Mouse (Mus musculus): ENCODE data around the gene Fam20c. TPM values are rescaled to one million over a fixed set of nuclear protein-coding genes. Genes with fewer than 3 reads are reported as not detected.

Fam20c gene
- polyA plus RNA-seq, 1 experiment from 2014 or later, result 5.5 TPM

GRCm38 (mm10) chr5:138801588-138802116, 47.3 kb downstream of the Fam20c start:
- H3K36me3 ChIP-seq (ENCODE audit: control insufficient read depth, insufficient read depth, low read length), result no peaks in the 10 kb centered on the region
- H3K27me3 ChIP-seq (ENCODE audit: control insufficient read depth, insufficient read depth, low read length), result no peaks in the 10 kb centered on the region
- no peak overlapping the region for H3K4me2 ChIP-seq (replicated peaks; ENCODE audit: low read depth)
- DNase-seq (ENCODE audit: low spot score), result no peak
- TF ChIP-seq EP300 (optimal IDR thresholded peaks at IDR 0.05) (no peak), CTCF (IDR thresholded peaks at IDR 0.05; ENCODE audit: low read depth) (no peak)
- no peak overlapping the region for H3K9ac ChIP-seq (ENCODE audit: low read length)
- H3K4me1 ChIP-seq (replicated peaks; ENCODE audit: control insufficient read depth, insufficient read depth), result no peaks in the 10 kb centered on the region
- no peaks in the 10 kb centered on the region for H3K9me3 ChIP-seq (ENCODE audit: control insufficient read depth, low read length)
- H3K27ac ChIP-seq (replicated peaks), result no peak overlapping the region
- ATAC-seq (ENCODE audit: low FRiP score, low TSS enrichment), result no peak
- H3K4me3 ChIP-seq (ENCODE audit: low read depth, low read length), result no peak overlapping the region
- 40% methylated on average over 7 of the region's 7 CpGs for WGBS

GRCm38 (mm10) chr5:138804286-138804685, 50.0 kb downstream of the Fam20c start:
- no peaks in the 10 kb centered on the region for H3K4me1 ChIP-seq (replicated peaks; ENCODE audit: control insufficient read depth, insufficient read depth)
- no peaks in the 10 kb centered on the region for H3K36me3 ChIP-seq (ENCODE audit: control insufficient read depth, insufficient read depth, low read length)
- ATAC-seq (ENCODE audit: low FRiP score, low TSS enrichment) (no peak), DNase-seq (ENCODE audit: low spot score) (no peak)
- H3K4me2 ChIP-seq (replicated peaks; ENCODE audit: low read depth), result no peak overlapping the region
- no peak overlapping the region for H3K4me3 ChIP-seq (ENCODE audit: low read depth, low read length)
- WGBS, result 89% methylated on average over 5 of the region's 5 CpGs
- no peak overlapping the region for H3K9ac ChIP-seq (ENCODE audit: low read length)
- no peaks in the 10 kb centered on the region for H3K27me3 ChIP-seq (ENCODE audit: control insufficient read depth, insufficient read depth, low read length)
- H3K27ac ChIP-seq (replicated peaks), result no peak overlapping the region
- H3K9me3 ChIP-seq (ENCODE audit: control insufficient read depth, low read length), result no peaks in the 10 kb centered on the region
- no peak for TF ChIP-seq CTCF (IDR thresholded peaks at IDR 0.05; ENCODE audit: low read depth)
- TF ChIP-seq EP300 (optimal IDR thresholded peaks at IDR 0.05), result no peak

- no peak for TF ChIP-seq EP300 (optimal IDR thresholded peaks at IDR 0.05)
- TF ChIP-seq CTCF (IDR thresholded peaks at IDR 0.05; ENCODE audit: low read depth), result no peak
- no peak overlapping the region for H3K9ac ChIP-seq (ENCODE audit: low read length)
- H3K27ac ChIP-seq (replicated peaks), result no peak overlapping the region
- WGBS, result 85% methylated on average over 6 of the region's 6 CpGs
- H3K4me3 ChIP-seq (ENCODE audit: low read depth, low read length), result no peak overlapping the region
- H3K27me3 ChIP-seq (ENCODE audit: control insufficient read depth, insufficient read depth, low read length), result no peaks in the 10 kb centered on the region
- H3K9me3 ChIP-seq (ENCODE audit: control insufficient read depth, low read length), result no peaks in the 10 kb centered on the region
- H3K36me3 ChIP-seq (ENCODE audit: control insufficient read depth, insufficient read depth, low read length), result no peaks in the 10 kb centered on the region
- no peak for ATAC-seq (ENCODE audit: low FRiP score, low TSS enrichment)
- H3K4me2 ChIP-seq (replicated peaks; ENCODE audit: low read depth), result no peak overlapping the region
- no peaks in the 10 kb centered on the region for H3K4me1 ChIP-seq (replicated peaks; ENCODE audit: control insufficient read depth, insufficient read depth)
- DNase-seq (ENCODE audit: low spot score), result no peak
Measured at GRCm38 (mm10) chr5:138809767-138810166, 55.5 kb downstream of the Fam20c start.

GRCm38 (mm10) chr5:138819780-138820179, 65.5 kb downstream of the Fam20c start, which contains the start of gene Gm5294:
Gene Gm5294, plus strand, starts transcription at chr5:138820080.
- DNase-seq (ENCODE audit: low spot score) (no peak), ATAC-seq (ENCODE audit: low FRiP score, low TSS enrichment) (no peak)
- Histone ChIP-seq H3K27me3 (ENCODE audit: control insufficient read depth, insufficient read depth, low read length) (peaks cover 13% of the 10 kb centered on the region; the same call in 1 of the 2 replicates), H3K27ac (replicated peaks) (no peak within 1 kb of the TSS), H3K9ac (ENCODE audit: low read length) (no peak within 1 kb of the TSS), H3K36me3 (ENCODE audit: control insufficient read depth, insufficient read depth, low read length) (no peaks in the 10 kb centered on the region), H3K4me3 (ENCODE audit: low read depth, low read length) (peak within 1 kb of the TSS; percentile 30), H3K4me1 (replicated peaks; ENCODE audit: control insufficient read depth, insufficient read depth) (no peaks in the 10 kb centered on the region), H3K4me2 (replicated peaks; ENCODE audit: low read depth) (peak within 1 kb of the TSS; percentile 65), H3K9me3 (ENCODE audit: control insufficient read depth, low read length) (0 out of 2 replicates have a peak, but pooled peaks cover 3% of the 10 kb centered on the region)
- WGBS, result 25% methylated on average over 21 of the region's 21 CpGs
- TF ChIP-seq CTCF (IDR thresholded peaks at IDR 0.05; ENCODE audit: low read depth), result no peak

GRCm38 (mm10) chr5:138820717-138821332, 66.5 kb downstream of the Fam20c start:
- WGBS, result 3% methylated on average over 39 of the region's 39 CpGs
- H3K4me2 ChIP-seq (replicated peaks; ENCODE audit: low read depth), result peak overlapping the region; percentile 65
- no peaks in the 10 kb centered on the region for H3K36me3 ChIP-seq (ENCODE audit: control insufficient read depth, insufficient read depth, low read length)
- peaks cover 13% of the 10 kb centered on the region; the same call in 1 of the 2 replicates for H3K27me3 ChIP-seq (ENCODE audit: control insufficient read depth, insufficient read depth, low read length)
- TF ChIP-seq EP300 (optimal IDR thresholded peaks at IDR 0.05) (no peak), CTCF (IDR thresholded peaks at IDR 0.05; ENCODE audit: low read depth) (no peak)
- no peak overlapping the region for H3K9ac ChIP-seq (ENCODE audit: low read length)
- H3K4me1 ChIP-seq (replicated peaks; ENCODE audit: control insufficient read depth, insufficient read depth), result no peaks in the 10 kb centered on the region
- H3K27ac ChIP-seq (replicated peaks), result no peak overlapping the region
- peak overlapping the region; percentile 30 for H3K4me3 ChIP-seq (ENCODE audit: low read depth, low read length)
- ATAC-seq (ENCODE audit: low FRiP score, low TSS enrichment) (peak; percentile 30; the same call in 1 of the 2 replicates), DNase-seq (ENCODE audit: low spot score) (peak; percentile 42)
- 0 out of 2 replicates have a peak, but pooled peaks cover 3% of the 10 kb centered on the region for H3K9me3 ChIP-seq (ENCODE audit: control insufficient read depth, low read length)

- H3K27me3 ChIP-seq (ENCODE audit: control insufficient read depth, insufficient read depth, low read length), result peaks cover 11% of the 10 kb centered on the region; the same call in 1 of the 2 replicates
- H3K27ac ChIP-seq (replicated peaks), result no peak overlapping the region
- no peaks in the 10 kb centered on the region for H3K9me3 ChIP-seq (ENCODE audit: control insufficient read depth, low read length)
- H3K9ac ChIP-seq (ENCODE audit: low read length), result no peak overlapping the region
- ATAC-seq (ENCODE audit: low FRiP score, low TSS enrichment) (no peak), DNase-seq (ENCODE audit: low spot score) (no peak)
- no peak overlapping the region for H3K4me2 ChIP-seq (replicated peaks; ENCODE audit: low read depth)
- no peaks in the 10 kb centered on the region for H3K36me3 ChIP-seq (ENCODE audit: control insufficient read depth, insufficient read depth, low read length)
- H3K4me1 ChIP-seq (replicated peaks; ENCODE audit: control insufficient read depth, insufficient read depth), result no peaks in the 10 kb centered on the region
- no peak for TF ChIP-seq CTCF (IDR thresholded peaks at IDR 0.05; ENCODE audit: low read depth)
- TF ChIP-seq EP300 (optimal IDR thresholded peaks at IDR 0.05), result no peak
- WGBS, result 63% methylated on average over 3 of the region's 3 CpGs
- no peak overlapping the region for H3K4me3 ChIP-seq (ENCODE audit: low read depth, low read length)
Measured at GRCm38 (mm10) chr5:138825090-138825489, 70.8 kb downstream of the Fam20c start.
